Mouse (Mus musculus): Measurements from ENCODE around the gene Rpp25l. TPM values are rescaled to one million over a fixed set of nuclear protein-coding genes. Genes with fewer than 3 reads are reported as not detected.
"Not testable (repeated sequence)": the region's sequence is repeated elsewhere in the genome, so short reads cannot be mapped to it uniquely, and the experiment has no call there.

The Rpp25l gene
- polyA plus RNA-seq, 1 experiment from 2014 or later, result 91.5 TPM

DNA sequence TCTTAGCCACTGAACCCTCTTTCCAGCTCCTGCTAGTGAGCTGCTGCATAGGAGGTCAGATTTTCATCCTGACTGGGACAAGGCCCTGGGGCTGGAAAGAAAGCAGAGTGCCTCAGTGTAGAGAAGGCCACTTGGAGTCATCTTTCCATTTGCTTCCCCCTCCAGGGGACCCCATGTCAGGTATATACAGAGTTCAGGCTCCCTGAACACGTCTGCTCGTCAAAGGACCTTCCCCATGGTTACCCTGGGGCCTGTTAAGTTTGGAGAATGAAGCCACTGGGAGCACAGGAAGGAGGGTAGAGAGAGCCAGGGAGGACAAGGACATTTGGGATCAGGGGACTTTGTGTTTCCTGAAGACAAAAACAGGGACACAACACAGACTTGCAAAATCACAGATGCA lies 11.1 kb downstream of the Rpp25l start:
- not testable (repeated sequence) for H3K36me3 ChIP-seq; H3K9me3 ChIP-seq (replicated peaks); H3K4me3 ChIP-seq; DNase-seq (ENCODE audit: low spot score); H3K27ac ChIP-seq (replicated peaks)
- WGBS, result 70% methylated on average over 2 of the region's 2 CpGs
- Histone ChIP-seq H3K27me3 (ENCODE audit: low read depth, poor library complexity, severe bottlenecking) (peaks cover 42% of the 10 kb centered on the region), H3K4me1 (peaks cover 27% of the 10 kb centered on the region)

- peaks cover 20% of the 10 kb centered on the region for H3K4me1 ChIP-seq
- not testable (repeated sequence) for H3K27ac ChIP-seq (replicated peaks); H3K4me3 ChIP-seq; H3K9me3 ChIP-seq (replicated peaks); H3K36me3 ChIP-seq; DNase-seq (ENCODE audit: low spot score)
- WGBS, result 82% methylated on average over 5 of the region's 8 CpGs
- H3K27me3 ChIP-seq (ENCODE audit: low read depth, poor library complexity, severe bottlenecking), result peaks cover 26% of the 10 kb centered on the region
Observed at GRCm38 (mm10) chr4:41700224-41700623, 13.1 kb downstream of the Rpp25l start.

- H3K27ac ChIP-seq (replicated peaks); DNase-seq (ENCODE audit: low spot score); H3K36me3 ChIP-seq; H3K4me3 ChIP-seq; H3K9me3 ChIP-seq (replicated peaks): not testable (repeated sequence)
- H3K4me1 ChIP-seq, result peaks cover 18% of the 10 kb centered on the region
- H3K27me3 ChIP-seq (ENCODE audit: low read depth, poor library complexity, severe bottlenecking), result peaks cover 22% of the 10 kb centered on the region
- 81% methylated on average over 10 of the region's 10 CpGs for WGBS
Observed at GRCm38 (mm10) chr4:41699783-41700182, 13.6 kb downstream of the Rpp25l start, which contains the start of gene Il11ra1. Il11ra1 (plus strand) TSS chr4:41699989.

- not testable (repeated sequence) for H3K9me3 ChIP-seq (replicated peaks); DNase-seq (ENCODE audit: low spot score); H3K36me3 ChIP-seq; H3K27ac ChIP-seq (replicated peaks); H3K4me3 ChIP-seq
- Histone ChIP-seq H3K4me1 (peaks cover 11% of the 10 kb centered on the region), H3K27me3 (ENCODE audit: low read depth, poor library complexity, severe bottlenecking) (peaks cover 12% of the 10 kb centered on the region)
- 8% methylated on average over 26 of the region's 32 CpGs for WGBS
Observed at GRCm38 (mm10) chr4:41698421-41699016, 14.8 kb downstream of the Rpp25l start.

- H3K9me3 ChIP-seq (replicated peaks); H3K36me3 ChIP-seq: not testable (repeated sequence)
- Histone ChIP-seq H3K4me3 (peak within 1 kb of the TSS; percentile 44), H3K27me3 (ENCODE audit: low read depth, poor library complexity, severe bottlenecking) (peaks cover 16% of the 10 kb centered on the region), H3K27ac (replicated peaks) (peak within 1 kb of the TSS; percentile 82; the same call in 1 of the 2 replicates), H3K4me1 (peaks cover 20% of the 10 kb centered on the region)
- peak; percentile 86 for DNase-seq (ENCODE audit: low spot score)
- 10% methylated on average over 34 of the region's 40 CpGs for WGBS
Observed at GRCm38 (mm10) chr4:41696930-41697841, 16.1 kb downstream of the Rpp25l start, which contains the start of gene Cntfr. Cntfr (minus strand) TSS chr4:41697089.

DNA sequence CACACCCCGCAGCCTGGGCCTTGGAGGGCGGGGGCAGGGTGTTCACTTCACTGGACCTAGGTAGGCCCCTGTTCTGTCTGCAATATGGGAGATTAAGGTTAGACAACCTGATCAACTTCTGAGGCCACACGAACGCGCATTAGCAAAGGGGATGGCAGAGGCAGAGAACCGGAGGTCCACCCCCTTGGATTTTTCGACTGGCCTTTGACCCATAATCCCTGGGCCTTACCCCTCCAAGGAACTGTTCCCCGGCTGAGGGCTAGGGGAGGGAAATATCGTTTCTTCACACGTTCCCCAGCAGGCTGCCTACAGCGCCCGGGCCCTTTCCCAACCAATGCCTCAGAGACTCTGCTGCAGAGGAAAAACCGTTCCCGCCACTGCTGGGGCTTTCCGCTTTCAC lies 16.9 kb downstream of the Rpp25l start:
- not testable (repeated sequence) for H3K4me3 ChIP-seq; H3K36me3 ChIP-seq; DNase-seq (ENCODE audit: low spot score); H3K9me3 ChIP-seq (replicated peaks)
- Histone ChIP-seq H3K4me1 (peaks cover 25% of the 10 kb centered on the region), H3K27me3 (ENCODE audit: low read depth, poor library complexity, severe bottlenecking) (peaks cover 16% of the 10 kb centered on the region), H3K27ac (replicated peaks) (0 out of 2 replicates have a peak overlapping the region, but pooled peaks have one; percentile 59)
- WGBS, result under 1% methylated on average over 15 of the region's 15 CpGs

- Histone ChIP-seq H3K4me3 (peak overlapping the region; percentile 44), H3K27me3 (ENCODE audit: low read depth, poor library complexity, severe bottlenecking) (peaks cover 16% of the 10 kb centered on the region), H3K4me1 (peaks cover 25% of the 10 kb centered on the region), H3K27ac (replicated peaks) (peak overlapping the region; percentile 82)
- not testable (repeated sequence) for H3K36me3 ChIP-seq; DNase-seq (ENCODE audit: low spot score); H3K9me3 ChIP-seq (replicated peaks)
- WGBS, result 4% methylated on average over 21 of the region's 38 CpGs
Observed at GRCm38 (mm10) chr4:41695800-41696199, 17.5 kb downstream of the Rpp25l start.

GRCm38 (mm10) chr4:41693511-41693910 lies 19.8 kb downstream of the Rpp25l start:
- Histone ChIP-seq H3K4me3 (peak overlapping the region; percentile 48), H3K4me1 (peaks cover 31% of the 10 kb centered on the region), H3K27ac (replicated peaks) (peak overlapping the region; percentile 70; the same call in 1 of the 2 replicates), H3K27me3 (ENCODE audit: low read depth, poor library complexity, severe bottlenecking) (peaks cover 13% of the 10 kb centered on the region)
- 5% methylated on average over 4 of the region's 4 CpGs for WGBS
- H3K36me3 ChIP-seq; DNase-seq (ENCODE audit: low spot score); H3K9me3 ChIP-seq (replicated peaks): not testable (repeated sequence)

DNA sequence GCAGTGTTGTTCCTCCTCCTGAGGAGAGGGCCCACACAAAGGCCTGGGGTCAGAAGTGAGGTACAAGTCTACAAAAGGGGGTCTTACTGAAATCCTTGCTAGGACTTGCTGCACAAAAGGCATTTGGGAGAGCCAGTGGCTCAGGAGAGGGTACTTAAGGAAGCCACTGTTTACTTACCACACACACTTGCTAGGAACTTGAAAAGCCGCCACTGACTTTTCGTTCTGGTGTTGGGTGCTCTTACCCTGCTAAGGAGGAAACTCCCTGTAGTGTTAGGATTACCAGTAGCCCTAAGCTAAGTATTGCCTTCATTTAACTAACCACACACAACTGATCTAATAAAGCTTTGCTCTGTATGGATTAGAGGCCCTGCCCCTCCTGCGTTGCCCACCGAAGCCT lies 23.3 kb downstream of the Rpp25l start:
- WGBS, result no CpG with 5 or more reads among the region's 4 CpGs
- not testable (repeated sequence) for H3K27me3 ChIP-seq (ENCODE audit: low read depth, poor library complexity, severe bottlenecking); H3K27ac ChIP-seq (replicated peaks); H3K36me3 ChIP-seq; DNase-seq (ENCODE audit: low spot score); H3K9me3 ChIP-seq (replicated peaks); H3K4me3 ChIP-seq
- peaks cover 49% of the 10 kb centered on the region for H3K4me1 ChIP-seq

- not testable (repeated sequence) for DNase-seq (ENCODE audit: low spot score); H3K4me3 ChIP-seq; H3K9me3 ChIP-seq (replicated peaks); H3K27ac ChIP-seq (replicated peaks); H3K27me3 ChIP-seq (ENCODE audit: low read depth, poor library complexity, severe bottlenecking); H3K36me3 ChIP-seq
- peaks cover 55% of the 10 kb centered on the region for H3K4me1 ChIP-seq
- WGBS, result 60% methylated on average over 1 of the region's 1 CpGs
Observed at GRCm38 (mm10) chr4:41688562-41688961, 24.8 kb downstream of the Rpp25l start.

GRCm38 (mm10) chr4:41685882-41686492 lies 27.3 kb downstream of the Rpp25l start:
- H3K4me3 ChIP-seq, result peak overlapping the region; percentile 14; the same call in 1 of the 2 replicates
- DNase-seq (ENCODE audit: low spot score), result peak; percentile 85
- H3K27me3 ChIP-seq (ENCODE audit: low read depth, poor library complexity, severe bottlenecking); H3K9me3 ChIP-seq (replicated peaks): not testable (repeated sequence)
- peak overlapping the region; percentile 82 for H3K27ac ChIP-seq (replicated peaks)
- WGBS, result 17% methylated on average over 10 of the region's 10 CpGs
- H3K36me3 ChIP-seq, result peaks cover 23% of the 10 kb centered on the region
- H3K4me1 ChIP-seq, result peaks cover 63% of the 10 kb centered on the region

DNA sequence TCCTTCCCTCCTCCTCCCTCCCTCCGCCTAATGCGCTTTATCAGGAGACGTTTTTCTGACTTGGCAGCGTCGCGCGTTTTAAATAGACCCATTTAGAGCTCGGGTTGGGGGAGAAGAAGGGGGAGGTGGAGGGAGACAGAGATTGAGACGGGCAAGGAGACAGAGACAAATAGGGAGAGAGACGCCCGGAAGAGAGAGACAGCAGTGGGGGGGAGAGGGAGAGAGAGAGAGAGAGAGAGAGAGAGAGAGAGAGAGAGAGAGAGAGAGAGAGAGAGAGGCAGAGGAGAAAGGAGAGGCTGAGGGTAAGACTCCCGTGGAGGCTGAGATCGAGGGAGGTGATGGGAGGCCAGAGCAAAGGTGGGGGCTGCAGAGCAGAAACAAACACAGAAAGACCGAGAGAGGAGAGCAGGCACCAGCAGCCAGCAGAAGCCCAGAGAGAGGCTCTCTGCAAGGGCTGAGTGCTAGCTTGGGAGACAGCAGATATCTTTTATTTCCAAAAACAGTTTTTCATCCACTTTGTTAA lies 28.3 kb downstream of the Rpp25l start:
- under 1% methylated on average over 12 of the region's 14 CpGs for WGBS
- peak; percentile 52 for DNase-seq (ENCODE audit: low spot score)
- peak overlapping the region; percentile 33; the same call in 1 of the 2 replicates for H3K4me3 ChIP-seq
- not testable (repeated sequence) for H3K27me3 ChIP-seq (ENCODE audit: low read depth, poor library complexity, severe bottlenecking); H3K9me3 ChIP-seq (replicated peaks)
- peak overlapping the region; percentile 89 for H3K27ac ChIP-seq (replicated peaks)
- peaks cover 31% of the 10 kb centered on the region for H3K36me3 ChIP-seq
- peaks cover 72% of the 10 kb centered on the region for H3K4me1 ChIP-seq

Data from midbrain, embryonic 10.5 days (tissue).